Mouse (Mus musculus): ENCODE data around the gene Plekhg3.

Gene Plekhg3

GRCm38 (mm10) chr12:76589531-76589930 lies 58.8 kb downstream of the Plekhg3 start:
- DNase-seq, result no peak

- DNase-seq, result no peak
Observed at GRCm38 (mm10) chr12:76591037-76591436, 60.3 kb downstream of the Plekhg3 start.

- peak in 1 of 2 experiments; percentile 57 for DNase-seq
Observed at GRCm38 (mm10) chr12:76592213-76592612, 61.5 kb downstream of the Plekhg3 start.

GRCm38 (mm10) chr12:76593254-76593653 lies 62.6 kb downstream of the Plekhg3 start:
- no peak for DNase-seq

- peak; percentile 32 to 38 for DNase-seq
Observed at GRCm38 (mm10) chr12:76593839-76594322, 63.2 kb downstream of the Plekhg3 start.

GRCm38 (mm10) chr12:76594556-76594955 lies 63.9 kb downstream of the Plekhg3 start:
- DNase-seq, result no peak

- no peak for DNase-seq
Observed at GRCm38 (mm10) chr12:76595830-76596229, 65.1 kb downstream of the Plekhg3 start.

GRCm38 (mm10) chr12:76596292-76597023 lies 65.8 kb downstream of the Plekhg3 start:
- DNase-seq, result peak; percentile 34 to 64

GRCm38 (mm10) chr12:76597577-76598100 lies 66.9 kb downstream of the Plekhg3 start:
- no peak for DNase-seq

GRCm38 (mm10) chr12:76598196-76598928 lies 67.7 kb downstream of the Plekhg3 start:
- DNase-seq, result no peak

- no peak for DNase-seq
Observed at GRCm38 (mm10) chr12:76603779-76604178, 73.1 kb downstream of the Plekhg3 start.

- DNase-seq, result no peak
Observed at GRCm38 (mm10) chr12:76604546-76604945, 73.9 kb downstream of the Plekhg3 start.

- no peak for DNase-seq
Observed at GRCm38 (mm10) chr12:76605837-76606236, 75.1 kb downstream of the Plekhg3 start.

- DNase-seq, result no peak
Observed at GRCm38 (mm10) chr12:76608241-76608640, 77.5 kb downstream of the Plekhg3 start.

- DNase-seq, result no peak
Observed at GRCm38 (mm10) chr12:76608997-76609565, 78.4 kb downstream of the Plekhg3 start.

- no peak for DNase-seq
Observed at GRCm38 (mm10) chr12:76612621-76613020, 81.9 kb downstream of the Plekhg3 start.

- no peak for DNase-seq
Observed at GRCm38 (mm10) chr12:76614868-76615579, 84.3 kb downstream of the Plekhg3 start.

GRCm38 (mm10) chr12:76615580-76615937 lies 84.9 kb downstream of the Plekhg3 start:
- no peak for DNase-seq

GRCm38 (mm10) chr12:76618175-76618574 lies 87.5 kb downstream of the Plekhg3 start:
- DNase-seq, result no peak

GRCm38 (mm10) chr12:76619847-76620246 lies 89.2 kb downstream of the Plekhg3 start:
- no peak for DNase-seq

- no peak for DNase-seq
Observed at GRCm38 (mm10) chr12:76623374-76623773, 92.7 kb downstream of the Plekhg3 start.

All from spleen, adult 18-20 months (tissue).